Mouse (Mus musculus): Measurements from ENCODE around the gene Irak4. TPM values are rescaled to one million over a fixed set of nuclear protein-coding genes. Genes with fewer than 3 reads are reported as not detected.

The Irak4 gene
- total RNA-seq, 2 experiments from 2014 or later, result 2.3 to 2.6 TPM

- TF ChIP-seq CTCF (IDR thresholded peaks at IDR 0.05), result no peak
- intact Hi-C loops (cut with DNase I), result no loop called here
- no peak for DNase-seq
- Histone ChIP-seq H3K4me3 (no peak overlapping the region), H3K27ac (no peak overlapping the region)
These were observed 28.1 kb downstream of the Irak4 start for GRCm38 (mm10) chr15:94571501-94571900.

- H3K4me3 ChIP-seq, result no peak overlapping the region
- intact Hi-C loops (cut with DNase I), result no loop called here
- no peak for TF ChIP-seq CTCF (IDR thresholded peaks at IDR 0.05)
- DNase-seq, result no peak
- no peak overlapping the region for H3K27ac ChIP-seq
These were observed 29.3 kb downstream of the Irak4 start for GRCm38 (mm10) chr15:94572746-94573145.

GRCm38 (mm10) chr15:94574566-94575268 lies 31.3 kb downstream of the Irak4 start:
- no peak for DNase-seq
- no peak overlapping the region for H3K27ac ChIP-seq
- intact Hi-C loops (cut with DNase I), result no loop called here
- no peak overlapping the region for H3K4me3 ChIP-seq
- TF ChIP-seq CTCF (IDR thresholded peaks at IDR 0.05), result no peak

- no peak overlapping the region for H3K27ac ChIP-seq
- no peak overlapping the region for H3K4me3 ChIP-seq
- intact Hi-C loops (cut with DNase I), result no loop called here
- DNase-seq, result no peak
- no peak for TF ChIP-seq CTCF (IDR thresholded peaks at IDR 0.05)
These were observed 38.7 kb downstream of the Irak4 start for GRCm38 (mm10) chr15:94582000-94582593.

GRCm38 (mm10) chr15:94583153-94583552 lies 39.7 kb downstream of the Irak4 start:
- no peak for TF ChIP-seq CTCF (IDR thresholded peaks at IDR 0.05)
- no peak overlapping the region for H3K4me3 ChIP-seq
- no peak overlapping the region for H3K27ac ChIP-seq
- DNase-seq, result no peak
- intact Hi-C loops (cut with DNase I), result no loop called here

GRCm38 (mm10) chr15:94584738-94585137 lies 41.3 kb downstream of the Irak4 start:
- intact Hi-C loops (cut with DNase I), result no loop called here
- no peak for DNase-seq
- Histone ChIP-seq H3K27ac (no peak overlapping the region), H3K4me3 (no peak overlapping the region)
- peak; percentile 35; the same call in 1 of the 2 replicates for TF ChIP-seq CTCF (IDR thresholded peaks at IDR 0.05)

GRCm38 (mm10) chr15:94587826-94588715 lies 44.6 kb downstream of the Irak4 start:
- Histone ChIP-seq H3K27ac (peak overlapping the region; percentile 93), H3K4me3 (peak overlapping the region; percentile 100)
- TF ChIP-seq CTCF (IDR thresholded peaks at IDR 0.05), result no peak
- intact Hi-C loops (cut with DNase I), result no loop called here
- DNase-seq, result no peak

GRCm38 (mm10) chr15:94589219-94590075 lies 46.0 kb downstream of the Irak4 start, which contains the start of gene Twf1:
TSS of gene Twf1 (minus strand) at chr15:94589889.
- intact Hi-C loops (cut with DNase I), result no loop called here
- TF ChIP-seq CTCF (IDR thresholded peaks at IDR 0.05), result peak; percentile 45
- peak; percentile 99 for DNase-seq
- H3K27ac ChIP-seq, result peak within 1 kb of the TSS; percentile 93
- H3K4me3 ChIP-seq, result peak within 1 kb of the TSS; percentile 100

GRCm38 (mm10) chr15:94590083-94590482 lies 46.6 kb downstream of the Irak4 start:
- H3K27ac ChIP-seq, result peak overlapping the region; percentile 79

GRCm38 (mm10) chr15:94591356-94591755 lies 47.9 kb downstream of the Irak4 start:
- intact Hi-C loops (cut with DNase I), result no loop called here
- H3K27ac ChIP-seq, result peak overlapping the region; percentile 20; the same call in 1 of the 2 replicates
- TF ChIP-seq CTCF (IDR thresholded peaks at IDR 0.05), result no peak

More at GRCm38 (mm10) chr15:94590083-94590482, 46.6 kb downstream of the Irak4 start:
- DNase-seq, result no peak
- TF ChIP-seq CTCF (IDR thresholded peaks at IDR 0.05), result no peak
- intact Hi-C loops (cut with DNase I), result no loop called here
- peak overlapping the region; percentile 58 for H3K4me3 ChIP-seq

GRCm38 (mm10) chr15:94593586-94593985 lies 50.1 kb downstream of the Irak4 start:
- DNase-seq, result no peak
- no peak for TF ChIP-seq CTCF (IDR thresholded peaks at IDR 0.05)
- Histone ChIP-seq H3K4me3 (no peak overlapping the region), H3K27ac (no peak overlapping the region)
- intact Hi-C loops (cut with DNase I), result no loop called here

More at GRCm38 (mm10) chr15:94591356-94591755, 47.9 kb downstream of the Irak4 start:
- no peak for DNase-seq
- H3K4me3 ChIP-seq, result no peak overlapping the region

Measured in gastrocnemius, adult 2 months (tissue).